Mouse (Mus musculus): ENCODE results near the gene Lrrc75b. TPM values are rescaled to one million over a fixed set of nuclear protein-coding genes. Genes with fewer than 3 reads are reported as not detected.
A peak's percentile ranks its signal among the peaks of the same experiment; 100 is the strongest.
"Not testable (repeated sequence)": the region's sequence is repeated elsewhere in the genome, so short reads cannot be mapped to it uniquely, and the experiment has no call there.

The Lrrc75b gene
- polyA plus RNA-seq, 1 experiment, result 1.3 TPM

GRCm38 (mm10) chr10:75510446-75510845 lies 49.7 kb downstream of the Lrrc75b start:
- no peak overlapping the region for H3K4me3 ChIP-seq (ENCODE audit: extremely low read depth, insufficient read depth, insufficient read length)
- H3K27me3 ChIP-seq (ENCODE audit: control insufficient read depth, insufficient read depth, low read length), result no peaks in the 10 kb centered on the region
- TF ChIP-seq CTCF (IDR thresholded peaks at IDR 0.05; ENCODE audit: extremely low read depth, insufficient read depth, insufficient read length, insufficient replicate concordance) (no peak), POLR2A (IDR thresholded peaks at IDR 0.05; ENCODE audit: low read depth, low read length) (no peak)
- H3K36me3 ChIP-seq (ENCODE audit: control insufficient read depth, insufficient read depth, low read length), result peaks cover 52% of the 10 kb centered on the region
- peaks cover 12% of the 10 kb centered on the region; the same call in 1 of the 2 replicates for H3K4me1 ChIP-seq (ENCODE audit: control insufficient read depth, insufficient read depth, insufficient read length)
- WGBS, result 95% methylated on average over 7 of the region's 7 CpGs
- no peak for DNase-seq (ENCODE audit: low read depth in 1 of 2, low spot score in 2 of 2)
- no peak overlapping the region for H3K27ac ChIP-seq (ENCODE audit: insufficient read depth, low read length)

- DNase-seq (ENCODE audit: low read depth in 1 of 2, low spot score in 2 of 2); H3K27ac ChIP-seq (ENCODE audit: insufficient read depth, low read length); H3K4me3 ChIP-seq (ENCODE audit: extremely low read depth, insufficient read depth, insufficient read length); H3K27me3 ChIP-seq (ENCODE audit: control insufficient read depth, insufficient read depth, low read length); H3K4me1 ChIP-seq (ENCODE audit: control insufficient read depth, insufficient read depth, insufficient read length): not testable (repeated sequence)
- H3K36me3 ChIP-seq (ENCODE audit: control insufficient read depth, insufficient read depth, low read length), result peaks cover 43% of the 10 kb centered on the region
- 93% methylated on average over 3 of the region's 3 CpGs for WGBS
Measured at GRCm38 (mm10) chr10:75505928-75506327, 54.2 kb downstream of the Lrrc75b start.

- WGBS, result 53% methylated on average over 3 of the region's 3 CpGs
- Histone ChIP-seq H3K4me3 (ENCODE audit: extremely low read depth, insufficient read depth, insufficient read length) (no peak overlapping the region), H3K27ac (ENCODE audit: insufficient read depth, low read length) (peak overlapping the region; percentile 14; the same call in 1 of the 2 replicates), H3K36me3 (ENCODE audit: control insufficient read depth, insufficient read depth, low read length) (peaks cover 35% of the 10 kb centered on the region), H3K27me3 (ENCODE audit: control insufficient read depth, insufficient read depth, low read length) (no peaks in the 10 kb centered on the region), H3K4me1 (ENCODE audit: control insufficient read depth, insufficient read depth, insufficient read length) (no peaks in the 10 kb centered on the region)
- no peak for DNase-seq (ENCODE audit: low read depth in 1 of 2, low spot score in 2 of 2)
- TF ChIP-seq CTCF (IDR thresholded peaks at IDR 0.05; ENCODE audit: extremely low read depth, insufficient read depth, insufficient read length, insufficient replicate concordance) (no peak), POLR2A (IDR thresholded peaks at IDR 0.05; ENCODE audit: low read depth, low read length) (no peak)
Measured at GRCm38 (mm10) chr10:75505130-75505495, 55.0 kb downstream of the Lrrc75b start.

- Histone ChIP-seq H3K4me3 (ENCODE audit: extremely low read depth, insufficient read depth, insufficient read length) (no peak overlapping the region), H3K36me3 (ENCODE audit: control insufficient read depth, insufficient read depth, low read length) (peaks cover 29% of the 10 kb centered on the region), H3K27ac (ENCODE audit: insufficient read depth, low read length) (peak overlapping the region; percentile 14; the same call in 1 of the 2 replicates), H3K4me1 (ENCODE audit: control insufficient read depth, insufficient read depth, insufficient read length) (no peaks in the 10 kb centered on the region), H3K27me3 (ENCODE audit: control insufficient read depth, insufficient read depth, low read length) (no peaks in the 10 kb centered on the region)
- TF ChIP-seq CTCF (IDR thresholded peaks at IDR 0.05; ENCODE audit: extremely low read depth, insufficient read depth, insufficient read length, insufficient replicate concordance), result no peak
- TF ChIP-seq POLR2A (IDR thresholded peaks at IDR 0.05; ENCODE audit: low read depth, low read length), result no peak
- no peak for DNase-seq (ENCODE audit: low read depth in 1 of 2, low spot score in 2 of 2)
- WGBS, result 62% methylated on average over 8 of the region's 8 CpGs
Measured at GRCm38 (mm10) chr10:75504234-75505129, 55.6 kb downstream of the Lrrc75b start.

GRCm38 (mm10) chr10:75503692-75504091 lies 56.4 kb downstream of the Lrrc75b start:
- Histone ChIP-seq H3K27me3 (ENCODE audit: control insufficient read depth, insufficient read depth, low read length) (no peaks in the 10 kb centered on the region), H3K4me1 (ENCODE audit: control insufficient read depth, insufficient read depth, insufficient read length) (no peaks in the 10 kb centered on the region), H3K27ac (ENCODE audit: insufficient read depth, low read length) (no peak overlapping the region), H3K36me3 (ENCODE audit: control insufficient read depth, insufficient read depth, low read length) (peaks cover 21% of the 10 kb centered on the region), H3K4me3 (ENCODE audit: extremely low read depth, insufficient read depth, insufficient read length) (no peak overlapping the region)
- no peak for DNase-seq (ENCODE audit: low read depth in 1 of 2, low spot score in 2 of 2)
- no peak for TF ChIP-seq POLR2A (IDR thresholded peaks at IDR 0.05; ENCODE audit: low read depth, low read length)
- TF ChIP-seq CTCF (IDR thresholded peaks at IDR 0.05; ENCODE audit: extremely low read depth, insufficient read depth, insufficient read length, insufficient replicate concordance), result no peak
- WGBS, result 35% methylated on average over 7 of the region's 7 CpGs

- WGBS, result 95% methylated on average over 1 of the region's 1 CpGs
- DNase-seq (ENCODE audit: low read depth in 1 of 2, low spot score in 2 of 2), result no peak
- Histone ChIP-seq H3K27ac (ENCODE audit: insufficient read depth, low read length) (no peak overlapping the region), H3K4me3 (ENCODE audit: extremely low read depth, insufficient read depth, insufficient read length) (no peak overlapping the region), H3K27me3 (ENCODE audit: control insufficient read depth, insufficient read depth, low read length) (no peaks in the 10 kb centered on the region), H3K4me1 (ENCODE audit: control insufficient read depth, insufficient read depth, insufficient read length) (no peaks in the 10 kb centered on the region), H3K36me3 (ENCODE audit: control insufficient read depth, insufficient read depth, low read length) (peaks cover 4% of the 10 kb centered on the region)
- TF ChIP-seq POLR2A (IDR thresholded peaks at IDR 0.05; ENCODE audit: low read depth, low read length), result no peak
- no peak for TF ChIP-seq CTCF (IDR thresholded peaks at IDR 0.05; ENCODE audit: extremely low read depth, insufficient read depth, insufficient read length, insufficient replicate concordance)
Measured at GRCm38 (mm10) chr10:75501641-75502040, 58.5 kb downstream of the Lrrc75b start.

- H3K4me3 ChIP-seq (ENCODE audit: extremely low read depth, insufficient read depth, insufficient read length), result no peak overlapping the region
- H3K36me3 ChIP-seq (ENCODE audit: control insufficient read depth, insufficient read depth, low read length), result peaks cover 1% of the 10 kb centered on the region
- 86% methylated on average over 7 of the region's 7 CpGs for WGBS
- TF ChIP-seq CTCF (IDR thresholded peaks at IDR 0.05; ENCODE audit: extremely low read depth, insufficient read depth, insufficient read length, insufficient replicate concordance), result no peak
- TF ChIP-seq POLR2A (IDR thresholded peaks at IDR 0.05; ENCODE audit: low read depth, low read length), result no peak
- no peaks in the 10 kb centered on the region for H3K27me3 ChIP-seq (ENCODE audit: control insufficient read depth, insufficient read depth, low read length)
- no peaks in the 10 kb centered on the region for H3K4me1 ChIP-seq (ENCODE audit: control insufficient read depth, insufficient read depth, insufficient read length)
- no peak overlapping the region for H3K27ac ChIP-seq (ENCODE audit: insufficient read depth, low read length)
- no peak for DNase-seq (ENCODE audit: low read depth in 1 of 2, low spot score in 2 of 2)
Measured at GRCm38 (mm10) chr10:75500345-75500744, 59.8 kb downstream of the Lrrc75b start.

Other genes starting within 250 kb of the Lrrc75b start
- 30.8 and 44.2 TPM in 2 replicates for gene Adora2a, start 243.5 kb downstream of the Lrrc75b start, polyA plus RNA-seq (2012; rRNA removed)
- gene Upb1, start 159.2 kb downstream of the Lrrc75b start, polyA plus RNA-seq (2012; rRNA removed), result 0.74 and 1.3 TPM in 2 replicates
- 12.8 and 13.2 TPM in 2 replicates for gene Snrpd3, start 42.8 kb downstream of the Lrrc75b start, polyA plus RNA-seq (2012; rRNA removed)
- 87.2 and 96.1 TPM in 2 replicates for gene Gucd1, start 42.4 kb downstream of the Lrrc75b start, polyA plus RNA-seq (2012; rRNA removed)
- 15.5 and 19.1 TPM in 2 replicates for gene Ggt1, start 1.3 kb upstream of the Lrrc75b start, polyA plus RNA-seq (2012; rRNA removed)
- gene Ggt5, start 29.0 kb upstream of the Lrrc75b start, polyA plus RNA-seq (2012; rRNA removed), result 60.0 and 70.9 TPM in 2 replicates
- gene Susd2, start 83.7 kb upstream of the Lrrc75b start, polyA plus RNA-seq (2012; rRNA removed), result 14.8 and 17.3 TPM in 2 replicates
- 59.3 and 65.7 TPM in 2 replicates for gene Cabin1, start 204.0 kb upstream of the Lrrc75b start, polyA plus RNA-seq (2012; rRNA removed)
- 39.5 and 42.6 TPM in 2 replicates for gene Ddt, start 213.1 kb upstream of the Lrrc75b start, polyA plus RNA-seq (2012; rRNA removed)
- gene Gm20441, start 220.6 kb upstream of the Lrrc75b start, polyA plus RNA-seq (2012; rRNA removed), result not detected in 2 replicates
- gene Gstt3, start 221.1 kb upstream of the Lrrc75b start, polyA plus RNA-seq (2012; rRNA removed), result 4.3 and 4.4 TPM in 2 replicates
- 25.3 and 28.5 TPM in 2 replicates for gene Gstt1, start 238.3 kb upstream of the Lrrc75b start, polyA plus RNA-seq (2012; rRNA removed)

Measured in spleen, adult 2 months (tissue).